Mouse (Mus musculus): ENCODE data around the gene Card10. TPM values are rescaled to one million over a fixed set of nuclear protein-coding genes. Genes with fewer than 3 reads are reported as not detected.
A peak's percentile ranks its signal among the peaks of the same experiment; 100 is the strongest.

The Card10 gene
- total and polyA plus RNA-seq, 3 experiments, result 4.9 to 18.1 (median 10.9) TPM

DNA sequence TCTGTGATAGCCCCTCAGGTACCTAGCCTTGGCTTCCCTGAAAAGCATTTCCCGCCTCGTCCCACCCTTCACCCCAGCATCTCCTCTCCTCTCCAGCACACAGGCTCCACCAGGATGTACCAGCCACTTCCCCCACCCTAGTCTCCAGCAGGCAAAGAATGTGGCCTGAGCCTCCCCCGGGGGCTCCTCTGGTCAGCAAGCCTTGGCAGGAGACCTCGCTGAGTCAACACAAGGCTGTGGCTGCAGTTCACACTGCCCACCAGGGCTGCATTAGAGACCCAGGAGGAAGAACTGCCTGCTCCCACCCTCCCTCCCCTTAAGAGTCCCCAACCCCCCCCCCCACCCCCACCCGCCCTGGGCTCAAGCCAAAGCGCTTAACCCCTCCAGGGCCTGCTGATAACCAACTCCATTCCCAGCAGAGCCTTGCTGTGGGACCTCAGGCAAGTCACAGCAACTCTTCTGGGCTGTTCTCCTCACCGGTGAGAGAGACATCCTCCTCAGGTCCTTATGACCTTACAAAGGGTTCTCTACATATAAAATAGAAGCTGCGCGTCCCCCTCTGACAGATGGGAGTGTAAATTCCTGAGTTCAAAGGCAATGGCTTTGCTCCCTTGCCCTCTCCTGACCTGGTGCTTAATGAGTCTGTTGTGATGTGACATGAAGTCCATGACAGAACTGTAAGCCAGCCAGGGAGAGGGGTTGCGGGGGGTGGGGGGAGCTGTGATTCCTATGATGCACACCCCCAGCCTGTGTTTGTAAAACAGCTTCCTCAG, 31.6 kb upstream of the Card10 start:
- no peak for DNase-seq

DNA sequence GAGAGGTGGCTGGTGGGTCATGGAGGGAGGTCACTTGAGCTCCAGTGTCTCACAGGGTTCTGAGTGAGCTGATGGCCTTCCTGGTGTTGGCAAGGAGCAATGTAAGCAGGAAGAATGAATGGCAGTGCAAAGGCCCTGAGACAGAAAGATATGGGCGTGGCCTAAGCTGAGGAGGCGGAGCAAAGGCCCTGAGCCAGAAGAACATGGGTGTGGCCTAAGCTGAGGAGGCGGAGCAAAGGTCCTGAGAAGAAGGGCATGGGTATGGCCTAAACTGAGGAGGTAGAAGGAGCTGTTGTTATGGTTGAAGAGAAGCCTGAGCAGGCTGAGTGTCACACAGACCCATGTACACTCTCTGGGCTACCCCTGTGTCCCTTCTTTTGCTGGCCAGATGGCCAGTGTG, 30.7 kb upstream of the Card10 start:
- DNase-seq, result no peak

DNA sequence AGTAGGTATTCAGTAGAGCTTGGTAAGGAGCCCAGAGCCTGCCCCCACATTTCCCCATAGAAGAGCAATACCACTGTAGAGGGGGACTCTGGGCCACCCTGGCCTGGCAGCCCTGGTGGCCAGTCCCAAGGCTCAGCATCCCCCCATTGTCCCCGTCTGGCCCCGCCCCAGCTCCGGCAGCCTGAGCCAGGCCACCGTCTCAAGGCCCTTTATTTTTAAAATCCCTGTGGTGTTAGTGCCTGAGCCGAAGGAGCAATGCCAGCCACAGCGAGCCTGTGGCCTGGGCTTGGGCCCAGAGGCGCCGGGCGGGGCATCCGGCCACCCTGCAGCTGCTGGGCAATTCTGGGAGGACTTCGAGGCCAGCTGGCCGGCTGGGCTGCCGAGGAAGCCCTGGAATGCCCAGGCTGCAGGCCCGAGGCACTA, 29.9 kb upstream of the Card10 start:
- DNase-seq, result peak; percentile 93

DNA sequence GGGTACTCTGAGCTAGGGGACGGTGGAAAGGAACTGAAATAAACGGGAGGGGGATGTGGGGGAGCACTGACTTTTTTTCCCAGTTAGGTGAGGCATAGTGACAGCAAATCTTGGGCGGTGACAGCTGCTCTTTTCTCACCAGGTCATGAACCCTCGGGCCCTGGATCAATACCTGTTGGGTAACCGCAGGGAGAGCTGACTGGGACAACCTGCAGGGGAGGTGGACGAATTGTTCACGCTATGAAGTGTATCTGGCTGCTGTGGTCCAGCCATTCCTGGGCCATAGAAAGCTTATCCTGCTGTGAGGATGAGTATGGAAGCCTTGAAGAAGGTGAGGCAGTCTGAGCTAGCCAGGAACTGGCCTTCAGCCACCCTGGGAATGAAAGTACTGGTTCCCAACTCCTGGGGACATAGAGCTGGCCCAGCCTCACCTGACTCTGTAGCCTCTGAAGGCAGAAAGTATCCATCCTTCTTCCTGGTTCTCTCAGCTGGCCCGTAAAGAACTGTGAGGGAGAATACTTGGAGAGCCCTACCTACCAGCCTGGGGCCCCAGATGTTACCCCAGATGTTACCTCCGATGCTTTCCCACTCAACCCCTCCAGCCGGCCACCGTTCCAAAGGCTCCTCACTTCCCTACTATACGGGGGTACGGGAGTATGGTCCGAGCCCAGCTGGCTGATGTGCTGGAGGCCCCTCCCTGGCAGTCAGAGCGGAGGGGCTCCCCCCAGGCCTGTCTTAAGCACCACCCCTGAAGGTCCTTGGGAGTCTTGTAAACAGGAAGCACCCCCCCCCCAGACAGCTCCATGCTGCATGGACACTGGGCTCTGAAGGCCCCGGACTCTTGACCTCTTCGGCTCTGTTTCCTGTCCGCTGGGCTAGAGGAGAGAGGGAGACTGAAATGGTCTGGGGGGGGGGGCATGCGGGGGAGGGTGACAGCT, 29.1 kb upstream of the Card10 start:
- peak; percentile 72 for DNase-seq

DNA sequence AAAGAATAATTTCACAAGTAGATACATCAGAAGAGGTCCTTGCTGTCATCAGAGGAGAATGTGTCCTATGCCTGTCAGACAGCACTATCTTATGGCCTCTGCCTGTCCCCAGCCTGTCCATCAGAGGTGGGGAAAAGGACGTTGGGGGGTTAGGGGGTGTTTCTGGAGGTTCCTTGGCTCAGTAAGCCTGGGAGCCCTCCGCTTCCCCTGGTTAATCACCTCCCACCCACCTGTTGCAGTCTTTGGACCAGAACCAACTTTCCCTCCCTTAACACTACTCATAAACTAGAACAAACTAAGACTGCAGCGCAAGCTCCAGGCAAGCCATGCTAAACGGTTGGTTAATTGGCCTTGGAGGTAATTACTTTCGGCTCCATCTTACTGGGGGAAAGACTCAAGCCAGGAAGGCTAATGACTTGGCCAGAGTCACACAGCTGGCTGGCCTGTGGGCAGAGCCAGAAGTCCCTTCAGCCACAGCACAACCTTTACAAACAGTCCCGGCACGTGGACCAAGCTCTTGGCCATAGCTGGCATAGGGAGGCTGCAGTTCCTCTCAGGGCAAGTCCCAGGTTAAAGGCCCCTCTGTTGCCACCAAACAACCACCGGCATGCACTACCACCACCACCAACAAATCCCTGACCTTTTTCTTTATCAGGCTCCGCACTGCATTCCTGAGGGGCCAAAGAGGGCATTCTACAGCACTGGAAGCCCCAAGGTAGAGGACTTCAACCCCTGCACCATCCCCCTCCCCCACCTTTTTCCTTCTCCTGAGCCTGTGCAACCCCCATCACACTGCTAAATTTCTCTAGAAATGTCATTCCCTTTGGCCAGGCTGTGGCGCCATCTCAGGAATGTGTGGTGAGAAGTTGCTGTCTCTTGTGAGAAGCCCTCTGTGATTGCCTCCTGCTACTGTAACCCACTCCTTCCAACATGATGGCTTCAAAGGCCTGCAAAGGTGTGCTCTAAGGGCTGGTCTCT, 28.2 kb upstream of the Card10 start:
- no peak for DNase-seq

DNA sequence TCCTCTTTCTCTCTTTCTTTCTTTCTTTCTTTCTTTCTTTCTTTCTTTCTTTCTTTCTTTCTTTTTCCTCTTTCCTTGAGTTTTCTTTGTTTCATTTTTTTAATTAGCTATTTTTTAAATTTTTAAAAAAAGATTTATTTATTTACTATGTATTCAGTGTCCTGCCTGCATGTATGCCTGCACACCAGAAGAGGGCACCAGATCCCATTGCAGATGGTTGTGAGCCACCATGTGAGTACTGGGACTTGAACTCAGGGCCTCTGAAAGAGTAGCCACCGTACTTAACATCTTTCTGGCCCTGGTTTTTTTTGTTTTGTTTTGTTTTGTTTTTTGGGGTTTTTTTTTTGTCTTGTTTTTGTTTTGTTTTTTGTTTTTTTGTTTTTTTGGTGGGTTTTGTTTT, 26.8 kb upstream of the Card10 start:
- DNase-seq, result no peak

DNA sequence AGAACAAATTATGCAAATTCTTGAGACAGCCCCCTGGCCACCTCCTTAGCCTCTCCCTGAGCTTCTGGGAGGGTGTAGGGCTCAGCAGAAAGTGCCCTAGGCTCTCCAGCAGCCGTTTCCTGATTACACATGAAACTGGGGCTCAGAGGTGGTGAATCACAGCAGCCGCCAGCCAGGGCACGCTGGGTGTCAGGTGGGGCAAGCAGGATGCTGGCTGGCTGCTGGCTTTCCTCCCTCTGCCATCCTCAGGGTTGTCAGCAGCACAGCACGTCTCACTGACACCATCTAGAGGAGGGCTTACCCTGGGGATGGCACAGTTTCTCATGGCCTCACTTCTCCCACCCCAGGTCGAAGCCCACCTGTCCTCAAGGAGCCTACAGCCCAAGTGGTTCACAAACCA, 25.5 kb upstream of the Card10 start:
- DNase-seq, result no peak

DNA sequence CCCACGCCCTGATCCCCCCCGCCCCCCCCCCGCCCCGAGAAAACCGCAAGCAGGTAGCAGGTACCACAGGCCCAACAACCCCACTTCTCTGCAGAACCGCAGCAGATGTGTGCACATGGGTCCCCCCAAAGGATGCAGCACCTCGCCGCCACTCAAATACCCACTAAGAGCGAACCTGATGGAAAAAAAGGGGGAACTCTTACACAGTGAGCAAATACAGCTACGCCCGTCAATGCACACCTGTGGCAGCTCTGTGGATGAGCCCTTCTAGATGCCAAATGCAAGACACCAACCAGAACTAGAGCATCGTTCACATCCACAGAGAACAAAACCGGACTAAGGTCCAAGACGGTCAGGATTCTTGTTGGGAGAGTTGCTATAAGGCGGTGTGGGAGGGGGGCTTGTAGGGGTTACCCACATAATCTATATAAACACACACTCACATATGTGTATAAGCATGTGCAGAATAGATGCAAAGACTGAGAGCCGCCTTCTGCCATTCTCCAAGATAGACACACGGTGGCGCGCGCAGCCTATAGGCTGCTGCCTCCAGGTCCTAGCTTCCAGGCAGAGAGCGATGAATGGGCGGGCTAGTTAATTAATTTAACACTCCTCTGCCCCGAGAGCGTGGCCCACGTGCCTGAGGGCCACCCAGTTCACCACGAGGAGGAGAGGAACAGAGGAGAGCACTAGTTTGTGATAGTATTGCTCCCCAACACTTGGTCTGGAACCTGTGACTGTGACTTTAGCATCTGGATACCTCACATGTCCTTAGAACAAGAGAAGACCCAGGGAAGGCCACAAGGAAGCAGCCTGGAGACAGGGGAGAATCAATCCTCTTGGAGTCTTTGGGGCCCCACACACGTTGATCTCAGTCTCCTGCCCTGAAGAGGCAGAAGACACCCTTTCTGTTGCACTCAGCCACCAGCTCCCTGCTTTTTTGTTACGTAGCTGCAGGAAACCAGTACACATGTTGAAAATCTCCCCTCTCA, 23.7 kb upstream of the Card10 start:
- peak; percentile 74 for DNase-seq

DNA sequence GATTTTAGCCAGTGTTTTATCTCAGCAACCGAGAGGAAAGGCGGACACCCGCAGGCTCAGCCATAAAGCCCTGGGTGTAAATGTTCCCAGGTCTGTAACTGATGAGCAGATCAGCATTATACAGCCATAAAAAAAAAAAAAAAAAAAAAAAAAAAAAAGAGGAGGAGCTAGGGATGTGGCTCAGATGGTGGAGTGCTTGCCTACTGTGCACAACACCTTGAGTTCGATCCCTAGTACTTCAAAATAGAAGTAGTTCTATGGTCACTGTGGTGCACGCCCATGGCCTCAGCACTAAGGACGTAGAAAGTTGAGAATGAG, 13.2 kb upstream of the Card10 start:
- DNase-seq, result no peak

DNA sequence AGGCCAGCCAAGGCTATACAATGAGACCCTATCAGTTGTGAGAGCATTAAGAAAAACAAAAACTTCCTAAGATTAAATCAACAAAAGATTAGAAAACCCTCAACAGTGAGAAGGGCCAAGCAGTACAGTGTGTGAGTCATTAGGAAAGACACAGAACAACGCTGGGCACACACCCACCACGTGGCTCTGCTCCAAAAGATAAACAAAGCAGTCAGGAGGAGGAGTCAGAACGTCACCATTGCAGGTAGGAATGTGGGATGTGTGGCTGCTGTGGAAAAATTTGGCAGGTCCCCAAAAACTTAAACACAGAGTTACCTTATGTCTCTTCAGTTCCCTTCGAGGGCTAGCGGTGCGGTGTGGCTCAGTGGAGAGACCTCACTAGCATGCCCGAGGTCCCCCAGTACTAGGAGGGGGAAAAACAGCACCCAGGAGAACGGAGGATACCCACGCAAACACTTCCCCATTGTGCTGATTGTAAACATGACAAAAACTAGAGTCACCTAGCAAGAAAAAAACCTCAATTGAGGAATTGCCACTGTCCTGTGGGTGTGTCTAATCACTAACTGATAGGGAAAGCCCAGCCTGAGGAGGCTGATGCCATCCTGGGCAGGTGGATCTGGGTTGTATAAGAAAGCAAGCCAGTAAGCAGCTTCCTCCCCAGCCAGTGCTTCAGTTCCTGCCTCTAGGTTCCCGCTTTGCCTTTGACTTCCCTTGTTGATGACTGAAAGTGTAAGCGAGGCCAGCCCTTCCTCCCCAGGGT, 12.7 kb upstream of the Card10 start:
- DNase-seq, result no peak

DNA sequence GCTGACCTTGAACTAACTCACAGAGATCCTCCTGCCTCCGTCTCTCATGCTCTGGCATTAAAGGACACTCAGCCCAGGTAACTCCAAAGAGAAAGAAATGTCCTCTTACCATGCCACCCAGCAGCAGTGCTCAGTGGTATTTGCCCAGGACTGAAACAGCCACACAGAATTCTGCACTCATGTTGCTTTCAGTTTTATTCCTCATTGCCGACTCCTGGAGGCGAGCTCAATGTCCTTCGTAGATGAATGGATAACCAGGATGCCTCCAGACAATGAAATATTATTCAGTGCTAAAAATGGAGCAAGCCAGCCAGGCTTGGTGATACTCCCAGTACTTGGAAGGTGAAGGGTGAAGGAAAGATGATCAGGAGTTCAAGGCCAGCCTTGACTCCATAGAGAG, 10.8 kb upstream of the Card10 start:
- no peak for DNase-seq

DNA sequence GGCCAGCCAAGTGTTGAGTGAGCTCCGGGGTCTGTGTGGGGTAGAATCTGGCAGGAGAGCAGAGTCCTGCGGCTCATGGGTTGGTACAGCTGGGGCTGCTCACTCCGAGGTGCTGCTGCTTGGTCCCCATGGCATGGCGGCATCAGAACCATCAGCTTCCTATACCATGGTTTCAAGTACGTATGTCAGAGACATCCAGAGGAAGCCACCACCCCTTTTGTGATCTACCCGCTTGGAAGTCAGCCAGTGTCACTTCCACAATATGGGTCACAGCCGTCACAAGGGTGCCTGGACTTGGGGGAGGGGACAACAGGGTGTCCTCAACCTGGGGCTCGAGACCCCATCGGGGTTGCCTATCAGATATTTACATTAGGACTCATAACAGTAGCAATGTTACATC, 7.3 kb upstream of the Card10 start:
- DNase-seq, result no peak

DNA sequence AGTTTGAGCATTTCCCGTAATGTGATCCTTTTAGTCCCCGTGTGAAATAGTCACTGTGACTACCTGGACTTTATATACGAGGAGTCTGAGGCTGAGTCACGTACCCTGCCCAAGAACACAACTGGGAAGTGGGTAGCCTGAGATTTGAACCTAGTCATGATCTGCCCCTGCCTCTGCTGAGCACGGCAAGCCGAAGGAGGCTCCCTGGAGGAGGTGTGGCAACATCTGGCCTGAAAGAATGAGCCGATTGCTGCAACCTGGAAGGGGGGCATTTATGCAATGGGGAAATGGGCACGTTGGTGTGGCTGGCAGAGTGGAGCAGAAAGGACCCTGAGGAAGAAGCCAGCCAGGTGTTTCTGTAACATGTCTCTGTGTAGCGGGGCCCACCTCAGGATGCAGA, 6.9 kb upstream of the Card10 start:
- no peak for DNase-seq

DNA sequence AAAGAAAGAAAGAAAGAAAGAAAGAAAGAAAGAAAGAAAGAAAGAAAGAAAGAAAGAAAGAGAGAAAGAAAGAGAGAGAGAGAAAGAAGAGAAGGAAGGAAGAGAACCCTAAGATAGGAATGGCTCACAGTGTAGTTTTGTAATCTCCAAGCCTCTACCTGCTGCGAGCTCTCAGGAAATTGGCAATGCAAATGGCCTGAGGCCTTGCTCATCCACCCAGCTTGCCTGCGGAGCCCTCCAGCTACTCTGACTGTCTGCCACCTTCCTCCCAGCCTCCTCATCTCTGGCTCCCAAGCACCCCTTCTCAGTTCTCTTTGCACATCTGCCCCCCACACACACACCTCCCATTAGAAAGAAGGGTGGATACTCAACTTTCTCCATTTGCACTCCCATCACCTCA, 6.1 kb upstream of the Card10 start:
- no peak for DNase-seq

DNA sequence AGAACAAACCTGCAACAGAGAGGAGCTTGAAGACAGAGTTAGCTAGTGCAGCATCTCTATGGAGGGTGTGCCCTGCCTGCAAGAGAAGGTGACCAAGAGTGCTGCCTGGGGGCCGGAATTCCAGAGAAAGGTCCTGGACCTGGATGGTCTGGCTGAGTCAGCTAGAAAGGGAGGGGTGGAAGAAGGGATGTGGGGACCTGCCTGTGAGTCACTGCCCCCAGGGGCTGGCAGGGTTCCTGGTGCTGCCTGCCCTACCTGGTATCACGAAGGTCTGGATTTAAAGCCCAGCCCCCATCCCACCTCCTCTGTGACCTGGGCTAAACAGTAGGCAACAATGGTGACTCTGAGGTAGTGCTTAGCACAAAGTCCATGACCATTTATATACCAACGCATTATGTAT, 4.3 kb upstream of the Card10 start:
- peak; percentile 67 for DNase-seq

DNA sequence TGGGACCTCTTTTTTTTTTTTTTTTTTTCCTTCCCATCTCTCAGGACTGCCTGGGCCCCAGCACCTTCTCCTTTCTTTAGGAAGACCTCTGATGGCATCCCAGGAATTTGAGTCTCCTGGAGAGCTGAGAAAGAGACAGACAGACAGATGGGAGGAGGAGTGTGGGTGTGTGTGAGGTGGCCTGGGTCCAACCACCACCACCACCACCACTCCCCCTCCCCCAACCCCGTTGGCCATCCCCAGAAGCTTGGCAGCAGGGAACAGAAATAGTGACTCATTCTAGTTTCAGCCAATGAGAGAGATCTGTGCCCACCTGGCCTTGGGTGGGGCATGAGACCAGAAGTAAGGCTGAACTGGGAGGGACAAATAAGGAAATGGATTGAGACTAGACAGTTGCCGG, 3.8 kb upstream of the Card10 start:
- no peak for DNase-seq

DNA sequence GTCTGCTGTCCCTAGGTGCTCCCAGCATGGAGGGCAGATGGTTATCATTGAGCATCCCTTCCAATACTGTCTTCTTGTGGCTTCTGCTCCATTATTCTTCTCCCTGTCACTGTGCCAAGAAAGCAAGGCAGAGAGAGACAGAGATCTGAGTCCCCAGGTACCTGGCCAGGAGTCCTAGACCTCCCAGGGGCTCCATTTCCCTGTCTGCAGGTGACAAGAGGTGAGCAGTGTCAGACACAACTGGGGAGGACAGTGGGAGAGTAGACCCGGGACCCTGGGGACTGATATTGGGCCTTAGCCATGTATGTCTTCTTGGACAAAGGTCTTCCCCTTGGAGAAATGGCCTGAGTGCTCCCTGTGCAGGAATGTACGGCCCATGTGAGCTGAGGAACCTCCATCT, 2.5 kb upstream of the Card10 start:
- DNase-seq, result no peak

DNA sequence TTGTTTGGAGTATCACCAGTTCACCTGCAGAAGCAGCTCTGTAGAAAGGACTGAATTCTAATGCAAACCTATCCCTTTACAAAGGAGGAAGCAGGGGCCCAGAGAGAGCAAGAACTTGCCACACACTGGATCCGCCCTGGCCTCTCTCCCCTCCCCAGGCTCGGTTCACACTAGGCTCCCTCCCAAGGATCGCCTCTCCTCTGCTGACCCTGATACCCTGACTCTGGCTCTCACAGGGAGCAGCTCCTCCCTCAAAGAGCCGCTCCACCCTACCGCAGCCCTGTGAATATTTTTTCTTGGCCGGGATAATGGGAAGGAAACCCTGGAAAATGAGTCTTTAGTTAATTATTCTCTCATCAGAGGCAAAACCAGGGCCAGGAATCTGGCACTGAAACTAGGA, 1.5 kb upstream of the Card10 start:
- DNase-seq, result no peak

DNA sequence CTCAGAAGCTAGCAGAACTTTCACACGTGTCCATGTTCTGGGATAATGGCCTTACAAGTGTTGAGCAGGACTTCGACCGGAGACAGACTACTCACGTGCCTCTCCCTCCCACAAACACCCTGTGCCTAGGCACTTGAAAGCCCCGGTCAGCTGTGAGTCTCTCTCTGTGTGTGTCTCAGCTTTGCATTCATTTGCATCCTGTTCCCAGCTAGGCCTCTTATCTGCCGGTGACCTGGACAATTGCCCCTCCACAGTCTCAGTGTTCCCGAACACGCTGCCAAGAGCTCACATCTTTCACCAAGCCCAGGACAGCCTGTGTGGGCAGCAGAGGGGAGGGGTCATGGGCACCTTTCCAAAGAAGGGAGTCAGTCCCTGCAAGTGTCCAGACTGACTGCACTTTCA, 658 bp upstream of the Card10 start:
- DNase-seq, result peak; percentile 76
